Mouse (Mus musculus) spleen, adult 10 weeks (tissue): Measurements from ENCODE around the gene Slc25a36. TPM values are rescaled to one million over a fixed set of nuclear protein-coding genes. Genes with fewer than 3 reads are reported as not detected.

Experiments used
- polyA plus RNA-seq: library from polyadenylated mRNA; stranded (reverse); fragments of 350-450 nt; fragmentation: Illumina TruSeq; extraction: RNeasy Lipid Tissue Mini Kit (QIAGEN cat#74804); gene quantifications from one replicate; pipeline ENCODE4 v1.2.3, GENCODE M21; 2015; ENCODE audit warnings: low replicate concordance; ENCODE audit not compliant: insufficient read depth

Slc25a36 gene
- 110 TPM for polyA plus RNA-seq

DNA sequence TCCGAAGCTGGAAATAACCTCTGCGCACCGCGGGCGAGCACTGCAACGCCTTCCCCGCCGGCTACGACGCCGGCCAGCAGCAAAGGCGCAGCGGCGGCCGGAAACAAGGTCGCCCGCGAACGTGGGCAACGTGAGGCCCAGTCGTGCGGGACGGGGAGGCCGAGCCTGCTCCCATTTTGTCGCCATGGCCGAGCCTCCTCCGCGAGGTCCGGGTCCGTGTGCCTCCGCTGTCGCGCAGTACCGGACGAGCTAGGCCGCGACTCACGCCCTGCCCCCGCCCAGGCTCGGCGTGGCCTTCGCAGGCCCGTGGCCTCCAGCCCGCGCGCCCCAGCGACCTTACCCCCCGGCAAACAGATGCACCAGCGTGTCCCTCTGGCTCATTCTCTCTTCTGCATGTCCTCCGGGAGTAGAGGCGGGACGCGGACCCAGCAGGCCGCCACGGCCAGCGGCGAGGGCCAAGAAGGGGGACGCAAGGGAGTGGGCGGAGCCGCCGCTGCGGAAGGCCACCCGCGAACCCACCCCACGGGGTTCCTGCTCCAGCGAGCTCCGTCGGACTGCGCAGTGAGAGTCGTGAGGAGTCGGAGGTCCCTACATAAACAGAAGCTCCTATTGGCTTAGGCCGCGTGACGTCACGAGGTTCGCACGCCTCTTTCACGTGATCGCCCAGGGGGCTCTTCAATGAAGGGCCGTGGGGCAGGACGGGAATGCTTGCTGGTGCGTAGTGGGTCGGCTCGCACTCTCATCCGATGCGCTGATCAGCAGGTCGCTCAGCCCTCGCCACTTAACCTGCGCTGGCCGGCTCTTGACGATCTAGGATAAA is at the start of gene Slc25a36:
Slc25a36 (minus strand) TSS at position 587 of the 820 bp plus-strand sequence.

Other genes with a start within 250 kb of the Slc25a36 start
- gene Pxylp1, start 218.5 kb downstream of the Slc25a36 start, polyA plus RNA-seq, result 7.1 TPM
- 0.17 TPM for gene Spsb4, start 92.3 kb downstream of the Slc25a36 start, polyA plus RNA-seq